Mouse (Mus musculus) CH12.LX (cell line): ENCODE measurements around the gene 1700024B05Rik. TPM values are rescaled to one million over a fixed set of nuclear protein-coding genes. Genes with fewer than 3 reads are reported as not detected.
"Not testable (repeated sequence)": the region's sequence is repeated elsewhere in the genome, so short reads cannot be mapped to it uniquely, and the experiment has no call there.

Source experiments
- DNase-seq: peaks from one replicate; pipeline ENCODE4 v3.0.0-alpha.2; 2013; ENCODE audit errors: extremely low read depth
- H3K27ac ChIP-seq: 2 replicates; pipeline ENCODE4 v1.5.1; 2012; ENCODE audit warnings: low read depth, mild to moderate bottlenecking, control low read depth, moderate library complexity; ENCODE audit not compliant: insufficient read depth
- H3K27me3 ChIP-seq: replicated peaks from 2 replicates; pipeline ENCODE3; 2012; ENCODE audit warnings: inconsistent platforms
- H3K36me3 ChIP-seq, 2 experiments: replicated peaks in 1 of 2; 2 replicates each; pipeline versions ENCODE3 to v1.6.1; 2012; ENCODE audit warnings: inconsistent platforms in 1 of 2, low read length in 1 of 2, mild to moderate bottlenecking in 1 of 2, mixed read lengths in 1 of 2, moderate library complexity in 1 of 2; ENCODE audit not compliant: control insufficient read depth in 1 of 2, insufficient read depth in 1 of 2
- H3K4me1 ChIP-seq, 2 experiments: 2 replicates each; pipeline ENCODE4 v1.6.1; 2012; ENCODE audit warnings: inconsistent platforms in 1 of 2, moderate library complexity in 1 of 2; ENCODE audit not compliant: insufficient read depth in 2 of 2, control insufficient read depth in 1 of 2
- H3K4me2 ChIP-seq: 2 replicates; pipeline ENCODE4 v1.6.1; 2012; ENCODE audit warnings: low read depth, mild to moderate bottlenecking, control low read depth; ENCODE audit not compliant: poor library complexity, insufficient read depth, severe bottlenecking
- H3K4me3 ChIP-seq, 3 experiments: fragments of 150-350 bp in 1 of 3; sonication (generic) in 1 of 3; replicated peaks in 1 of 3; 2 replicates each; pipeline versions ENCODE3 to v1.5.1; 2011 to 2012; ENCODE audit warnings: low read depth in 2 of 3, low read length in 2 of 3, mild to moderate bottlenecking in 2 of 3, moderate library complexity in 2 of 3, control low read depth in 1 of 3, improper control_type of control experiment in 1 of 3, inconsistent platforms in 1 of 3, mixed read lengths in 1 of 3; ENCODE audit not compliant: poor library complexity in 1 of 3
- H3K79me2 ChIP-seq: replicated peaks from 2 replicates; pipeline ENCODE4 v1.6.1; 2012; ENCODE audit warnings: mild to moderate bottlenecking, moderate library complexity; ENCODE audit not compliant: control insufficient read depth, poor library complexity, insufficient read depth, severe bottlenecking; ENCODE audit errors: extremely low read depth
- H3K9ac ChIP-seq: 2 replicates; pipeline ENCODE4 v1.6.1; 2012; ENCODE audit warnings: low read depth, mild to moderate bottlenecking, control low read depth, moderate library complexity; ENCODE audit not compliant: insufficient read depth
- H3K9me3 ChIP-seq: replicated peaks from 2 replicates; pipeline ENCODE3; 2012; ENCODE audit warnings: low read length, inconsistent platforms, mixed read lengths
- dilution Hi-C: fragments of 300-500 bp; cut with MboI; formaldehyde crosslinking; loops from 2 replicates; pipeline ENCODE4 v1.14.3; 2020; ENCODE audit warnings: low sequenced_read_pairs; ENCODE audit not compliant: extremely low pct_unique_long_range_greater_than_20kb, extremely low pct_ligation_motif_present
- in situ Hi-C: fragments of 300-500 bp; cut with MboI; formaldehyde crosslinking; loops from 3 replicates; pipeline ENCODE4 v1.14.3; 2019; ENCODE audit warnings: low sequenced_read_pairs, low pct_ligation_motif_present, low pct_unique_long_range_greater_than_20kb, mixed read lengths
- polyA plus RNA-seq: library from polyadenylated mRNA; unstranded; fragments of >175 nt; gene quantifications from 2 replicates; pipeline ENCODE4 v1.2.1, GENCODE M21; 2012; ENCODE audit warnings: low read depth; ENCODE audit not compliant: insufficient read length
- total RNA-seq, 2 experiments: library from RNA; depleted of rRNA; stranded (reverse); fragments of 300-350 nt in 1 of 2; fragments of >200 nt in 1 of 2; gene quantifications; 2 replicates each; pipeline ENCODE4 v1.2.3; 2012 to 2014

The 1700024B05Rik gene
- total RNA-seq (2012; rRNA removed) (not detected in 2 replicates), total RNA-seq (2014; rRNA removed) (not detected in 2 replicates), polyA plus RNA-seq (0.16 TPM in 1 of 2 replicates, not detected in the other)

DNA sequence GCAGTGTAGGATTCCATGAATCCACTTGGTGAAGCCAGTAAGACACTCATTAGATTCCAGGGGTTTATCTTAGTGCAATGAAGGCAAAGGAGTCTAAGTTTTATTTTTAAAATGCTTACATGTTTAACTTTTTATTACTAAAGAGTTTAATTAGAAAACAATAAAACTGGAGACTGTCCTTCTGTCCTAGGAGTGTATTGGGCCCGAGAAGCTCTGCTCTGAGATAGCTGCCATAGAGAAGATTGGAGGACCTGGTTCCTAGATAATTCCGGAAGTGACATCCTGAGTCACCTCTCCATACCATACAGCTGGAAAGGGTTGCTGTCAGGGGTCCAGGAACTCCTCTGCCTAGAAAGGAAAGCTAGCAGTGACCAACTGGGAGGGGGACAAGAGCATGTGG is at the start of gene 1700024B05Rik:
TSS of gene 1700024B05Rik (plus strand) at position 301 of the 400 bp plus-strand sequence.
- H3K4me3 ChIP-seq, H3K79me2 ChIP-seq, H3K4me2 ChIP-seq, DNase-seq, H3K9me3 ChIP-seq, H3K36me3 ChIP-seq, H3K27ac ChIP-seq, H3K9ac ChIP-seq, dilution Hi-C loops, in situ Hi-C loops, H3K27me3 ChIP-seq, H3K4me1 ChIP-seq: not testable (repeated sequence)

DNA sequence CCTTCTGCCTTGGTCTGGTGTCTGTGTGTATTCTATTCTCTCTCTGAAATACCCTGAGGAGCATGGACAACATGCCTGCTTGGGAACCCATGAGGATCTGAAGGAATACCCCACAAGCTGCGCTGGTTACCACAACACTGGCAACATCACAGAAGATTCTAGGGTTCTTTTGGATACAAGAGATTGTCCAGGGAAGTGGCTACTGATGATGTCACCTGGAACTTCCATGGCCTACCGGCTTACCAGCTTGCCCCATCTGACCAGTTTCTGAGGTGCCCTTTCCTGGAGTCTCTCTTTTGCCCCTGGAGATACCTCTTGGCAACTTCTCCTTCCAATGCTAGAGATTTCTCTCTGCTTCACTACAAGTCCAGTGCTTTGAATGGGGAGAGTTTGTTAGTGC is 36.6 kb upstream of the 1700024B05Rik start, which contains the start of gene Gm7980:
TSS of gene Gm7980 (minus strand) at position 101 of the 400 bp plus-strand sequence.
- H3K27ac ChIP-seq, H3K27me3 ChIP-seq, H3K9me3 ChIP-seq, DNase-seq, H3K36me3 ChIP-seq, H3K9ac ChIP-seq, in situ Hi-C loops, H3K4me1 ChIP-seq, H3K79me2 ChIP-seq, H3K4me2 ChIP-seq, H3K4me3 ChIP-seq, dilution Hi-C loops: not testable (repeated sequence)

DNA sequence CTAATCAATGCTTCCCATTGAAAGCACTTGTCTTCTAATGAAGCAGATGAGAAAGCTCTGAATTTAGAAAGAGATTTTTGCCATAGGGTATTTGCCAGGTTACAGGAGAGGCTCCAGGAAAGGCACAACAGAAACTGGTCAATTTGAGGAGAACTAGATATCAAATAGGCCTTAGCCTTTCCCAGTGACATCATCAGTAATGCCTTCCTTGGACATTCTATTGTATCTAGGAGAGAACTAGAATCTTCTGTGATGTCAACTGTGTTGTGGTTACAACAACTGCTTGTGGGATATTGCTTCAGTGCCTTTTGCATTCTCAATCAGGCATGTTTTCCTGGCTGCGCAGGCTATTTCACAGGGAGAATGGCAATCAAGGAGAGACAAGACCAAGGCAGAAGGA is 19.1 kb upstream of the 1700024B05Rik start, which contains the start of gene 1700049E17Rik1:
TSS of gene 1700049E17Rik1 (plus strand) at position 301 of the 400 bp plus-strand sequence.
- dilution Hi-C loops, H3K27me3 ChIP-seq: not testable (repeated sequence)

DNA sequence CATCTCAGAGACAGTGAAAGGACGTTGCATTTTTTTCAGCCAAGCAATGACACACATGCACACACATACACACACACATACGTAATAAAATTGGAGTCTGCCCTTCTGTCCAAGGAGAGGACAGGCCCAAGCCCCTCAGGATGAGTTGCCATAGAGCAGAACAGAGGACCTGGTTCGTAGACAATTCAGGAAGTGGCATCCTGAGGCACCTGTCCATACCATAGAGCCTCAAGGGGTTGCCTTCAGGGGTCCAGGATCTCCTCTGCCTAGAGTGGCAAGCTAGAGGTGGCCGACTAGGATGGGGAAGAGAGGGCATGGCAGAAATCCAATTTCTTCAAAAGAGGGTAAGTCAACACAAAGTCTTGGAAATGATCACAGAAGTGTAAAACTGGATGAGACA is 20.3 kb downstream of the 1700024B05Rik start:
- H3K4me2 ChIP-seq, DNase-seq, H3K79me2 ChIP-seq, H3K27me3 ChIP-seq, H3K9ac ChIP-seq, dilution Hi-C loops, in situ Hi-C loops, H3K4me1 ChIP-seq, H3K9me3 ChIP-seq, H3K36me3 ChIP-seq, H3K4me3 ChIP-seq, H3K27ac ChIP-seq: not testable (repeated sequence)

More for the DNA sequence above, 19.1 kb upstream of the 1700024B05Rik start, which contains the start of gene 1700049E17Rik1:
- H3K9me3 ChIP-seq, H3K36me3 ChIP-seq, H3K9ac ChIP-seq, H3K4me3 ChIP-seq, H3K4me2 ChIP-seq, in situ Hi-C loops, H3K27ac ChIP-seq, H3K79me2 ChIP-seq, DNase-seq, H3K4me1 ChIP-seq: not testable (repeated sequence)

DNA sequence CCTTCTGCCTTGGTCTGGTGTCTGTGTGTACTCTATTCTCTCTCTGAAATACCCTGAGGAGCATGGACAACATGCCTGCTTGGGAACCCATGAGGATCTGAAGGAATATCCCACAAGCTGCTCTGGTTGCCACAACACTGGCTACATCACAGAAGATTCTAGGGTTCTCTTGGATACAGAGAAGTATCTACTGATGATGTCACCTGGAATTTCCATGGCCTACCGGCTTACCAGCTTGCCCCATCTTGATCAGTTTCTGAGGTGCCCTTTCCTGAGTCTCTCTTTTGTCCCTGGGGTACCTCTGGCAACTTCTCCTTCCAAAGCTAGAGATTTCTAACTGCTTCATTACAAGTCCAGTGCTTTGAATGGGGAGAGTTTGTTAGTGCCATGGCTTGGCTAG is 24.0 kb downstream of the 1700024B05Rik start, which contains the start of gene Gm6401:
TSS of gene Gm6401 (minus strand) at position 101 of the 400 bp plus-strand sequence.
- H3K27ac ChIP-seq, H3K36me3 ChIP-seq, H3K27me3 ChIP-seq, DNase-seq, H3K4me1 ChIP-seq, H3K79me2 ChIP-seq, H3K4me2 ChIP-seq, H3K4me3 ChIP-seq, H3K9ac ChIP-seq, in situ Hi-C loops, H3K9me3 ChIP-seq, dilution Hi-C loops: not testable (repeated sequence)

DNA sequence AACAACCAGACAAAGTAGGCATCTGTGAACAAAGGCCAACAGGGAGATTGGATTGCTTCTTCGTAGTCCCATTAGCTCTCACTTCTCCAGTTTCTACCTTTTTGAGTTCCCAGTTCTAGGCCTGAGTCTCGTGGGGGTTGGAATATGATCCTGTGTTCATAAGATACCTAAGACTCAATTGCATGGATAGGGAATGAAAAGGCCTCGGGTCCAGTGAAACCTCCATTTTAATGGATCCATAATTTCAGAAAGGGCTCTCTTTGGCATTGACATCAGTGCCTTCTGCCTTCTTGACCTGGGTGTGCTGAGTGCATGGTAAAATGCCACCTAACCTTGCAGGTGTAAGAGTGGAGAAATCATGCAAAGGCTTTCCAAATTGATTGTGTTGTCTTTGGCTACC is 24.8 kb downstream of the 1700024B05Rik start:
- H3K27me3 ChIP-seq, H3K4me2 ChIP-seq, DNase-seq, H3K4me3 ChIP-seq, H3K4me1 ChIP-seq, H3K79me2 ChIP-seq, H3K36me3 ChIP-seq, dilution Hi-C loops, in situ Hi-C loops, H3K9me3 ChIP-seq, H3K27ac ChIP-seq, H3K9ac ChIP-seq: not testable (repeated sequence)
